Mouse (Mus musculus) thymus, postnatal 36 days (tissue): ENCODE data around the gene Cuedc2.

ENCODE experiments used
- DNase-seq, 2 experiments: peaks; one replicate each; pipeline ENCODE4 v3.0.0; 2022; ENCODE audit warnings: mixed read lengths in 2 of 2

Gene Cuedc2

GRCm38 (mm10) chr19:46339287-46339971, 927 bp upstream of the Cuedc2 start:
- DNase-seq = no peak

DNA sequence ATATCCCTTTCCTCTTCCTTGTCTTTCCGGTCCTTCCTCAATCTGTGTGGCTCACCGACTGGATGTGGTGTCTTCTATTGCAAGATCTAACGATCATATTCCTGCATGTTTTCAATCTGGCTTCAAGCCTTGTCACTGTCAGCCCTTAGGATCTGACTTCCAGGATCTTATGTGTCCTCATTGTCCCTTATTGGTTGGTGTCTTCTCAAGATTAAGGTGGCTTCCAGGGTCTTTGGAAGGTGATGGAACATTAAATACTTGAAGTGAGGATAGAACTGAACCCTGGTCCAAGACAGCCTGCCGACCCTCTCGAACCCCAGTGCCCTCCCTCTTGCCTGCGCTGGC, 412 bp upstream of the Cuedc2 start:
- DNase-seq = no peak

GRCm38 (mm10) chr19:46337719-46338330, 677 bp downstream of the Cuedc2 start:
- no peak for DNase-seq

- no peak for DNase-seq
Observed at GRCm38 (mm10) chr19:46333906-46334305, 4.6 kb downstream of the Cuedc2 start.

DNA sequence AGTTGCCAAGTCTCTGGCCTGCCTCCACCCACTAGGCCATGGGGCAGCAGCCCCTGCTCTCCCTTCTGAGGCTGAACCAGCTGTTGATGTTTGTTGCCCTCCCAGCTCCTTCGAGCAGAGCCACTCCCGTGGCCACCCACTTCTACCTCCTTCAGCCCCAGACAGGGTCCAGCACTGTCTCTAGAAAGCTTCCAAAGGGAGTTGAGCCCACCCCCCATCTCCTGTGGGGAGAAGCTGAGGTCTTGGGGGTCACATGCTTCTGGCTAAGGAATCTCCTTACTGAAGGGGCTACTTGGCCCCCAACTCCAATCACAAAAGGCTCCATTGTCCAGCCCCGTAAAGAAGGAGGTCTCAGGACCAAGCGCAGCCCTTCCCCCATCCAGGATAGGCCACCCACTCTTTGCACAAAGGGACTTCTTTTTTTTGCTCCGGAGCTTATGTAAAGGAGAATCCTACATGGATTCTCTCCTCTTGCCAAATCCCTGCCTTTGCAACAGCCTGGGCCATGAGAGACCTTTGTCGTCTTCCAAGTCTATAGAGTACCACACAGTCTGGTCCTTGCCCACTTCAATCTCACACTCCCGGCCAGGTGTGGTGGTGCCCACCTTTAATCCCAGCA, 5.7 kb downstream of the Cuedc2 start:
- DNase-seq = no peak

GRCm38 (mm10) chr19:46331936-46332335, 6.6 kb downstream of the Cuedc2 start:
- DNase-seq = no peak

DNA sequence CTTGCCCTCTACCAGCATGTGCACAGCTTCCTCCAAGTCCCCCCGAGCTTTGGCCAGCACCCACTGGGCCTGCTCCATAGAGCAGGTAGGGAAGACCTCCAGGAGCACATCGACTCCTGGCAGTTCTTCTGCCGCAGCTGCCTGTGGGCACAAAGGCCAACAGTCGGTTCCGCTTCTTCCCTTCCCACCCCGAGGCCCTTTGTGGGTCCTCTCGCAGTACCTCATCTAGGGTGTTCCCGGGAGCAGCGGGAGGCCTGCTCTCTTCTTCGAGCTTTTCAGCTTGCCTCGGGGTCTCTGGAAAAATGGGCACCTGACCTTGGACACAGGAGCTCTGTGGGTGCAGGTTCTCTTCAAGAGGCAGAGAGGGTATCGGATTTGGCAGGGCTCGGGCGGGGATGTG, 7.2 kb downstream of the Cuedc2 start:
- DNase-seq = no peak

- DNase-seq = no peak
Observed at GRCm38 (mm10) chr19:46330696-46331095, 7.8 kb downstream of the Cuedc2 start.

DNA sequence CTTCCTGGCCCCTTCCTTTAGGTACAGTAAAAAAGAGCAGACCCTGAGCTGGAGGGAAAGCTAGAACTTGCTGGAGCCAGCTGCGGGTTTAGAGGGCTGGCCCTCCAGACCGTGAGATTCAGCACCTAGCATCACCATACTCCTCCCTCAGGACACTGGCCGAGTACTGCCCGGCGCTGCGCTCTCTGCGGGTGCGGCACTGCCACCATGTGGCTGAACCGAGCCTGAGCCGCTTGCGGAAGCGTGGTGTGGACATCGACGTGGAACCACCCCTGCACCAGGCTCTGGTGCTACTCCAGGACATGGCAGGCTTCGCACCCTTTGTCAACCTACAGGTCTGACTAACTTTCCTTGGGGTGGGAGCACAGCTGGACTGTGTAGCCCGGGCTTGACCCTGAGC, 8.6 kb downstream of the Cuedc2 start:
- peak; percentile 52 to 54 for DNase-seq

DNA sequence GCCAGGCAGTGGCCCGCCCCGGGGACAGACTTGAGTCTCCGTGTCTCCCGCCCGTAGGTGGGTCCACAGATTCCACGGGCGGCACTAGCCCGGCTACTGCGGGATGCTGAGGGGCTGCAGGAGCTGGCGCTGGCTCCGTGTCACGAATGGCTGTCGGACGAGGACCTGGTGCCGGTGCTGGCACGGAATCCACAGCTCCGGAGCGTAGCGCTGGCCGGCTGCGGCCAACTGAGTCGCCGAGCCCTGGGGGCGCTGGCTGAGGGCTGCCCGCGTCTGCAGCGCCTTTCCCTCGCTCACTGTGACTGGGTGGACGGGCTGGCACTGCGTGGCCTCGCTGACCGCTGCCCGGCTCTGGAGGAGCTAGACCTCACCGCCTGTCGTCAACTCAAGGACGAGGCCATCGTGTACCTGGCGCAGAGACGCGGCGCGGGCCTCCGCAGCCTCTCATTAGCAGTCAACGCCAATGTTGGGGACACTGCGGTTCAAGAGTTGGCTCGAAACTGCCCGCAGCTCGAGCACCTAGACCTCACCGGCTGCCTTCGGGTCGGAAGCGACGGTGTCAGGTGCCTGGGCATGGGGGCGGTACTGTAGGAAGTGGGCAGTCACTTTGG, 9.4 kb downstream of the Cuedc2 start:
- DNase-seq = no peak

DNA sequence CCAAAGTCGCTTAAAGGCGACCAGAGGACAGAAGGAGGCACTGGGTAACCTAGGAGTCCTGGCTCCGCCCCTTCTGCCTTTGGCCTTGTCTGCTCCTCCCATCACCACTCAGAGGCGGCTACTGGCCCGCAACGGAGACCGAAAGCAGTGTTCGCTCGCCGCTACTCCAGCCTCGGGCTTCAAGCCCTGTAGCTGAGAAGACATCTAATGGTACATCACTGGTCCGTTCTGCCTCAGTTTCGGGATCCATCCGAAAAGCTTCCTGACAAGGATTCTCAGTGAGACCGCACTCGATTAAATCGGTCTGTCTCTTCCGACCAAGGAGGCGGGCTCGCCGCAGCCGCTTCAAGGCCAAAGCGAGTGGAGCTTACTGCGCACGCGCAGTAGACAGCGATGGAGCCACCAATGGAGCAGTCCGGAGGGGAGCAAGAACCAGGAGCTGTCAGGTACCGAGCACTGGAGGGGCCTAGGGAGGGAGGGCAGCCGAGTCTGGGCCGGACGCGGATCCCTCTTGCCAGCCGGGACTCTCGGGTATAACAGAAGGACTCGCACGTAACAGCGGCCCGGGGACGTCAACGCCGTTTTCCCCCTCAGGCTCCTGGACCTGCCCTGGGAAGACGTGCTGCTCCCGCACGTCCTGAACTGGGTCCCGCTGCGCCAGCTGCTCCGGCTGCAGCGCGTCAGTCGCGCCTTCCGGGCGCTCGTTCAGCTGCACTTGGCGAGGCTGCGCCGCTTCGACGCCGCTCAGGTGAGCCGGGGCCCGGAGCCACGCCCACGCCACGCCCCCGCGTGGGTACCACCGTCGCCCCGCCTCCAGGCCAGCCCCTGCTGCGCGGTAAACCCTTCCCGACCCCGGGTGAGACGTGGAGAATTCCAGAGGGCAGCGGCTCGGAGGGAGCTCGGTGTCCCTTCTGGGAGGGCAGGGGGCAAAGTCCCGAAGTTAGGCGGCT, 10.1 kb downstream of the Cuedc2 start, which contains the start of gene Fbxl15:
Gene Fbxl15, plus strand, starts transcription at position 104 of the 950 bp plus-strand sequence.
- DNase-seq = peak; percentile 85 to 88

- no peak for DNase-seq
Observed at GRCm38 (mm10) chr19:46327531-46328064, 10.9 kb downstream of the Cuedc2 start.

GRCm38 (mm10) chr19:46326756-46327305, 11.7 kb downstream of the Cuedc2 start, which contains the start of gene Psd:
TSS of gene Psd (minus strand) at chr19:46327156.
- DNase-seq = peak in 1 of 2 experiments; percentile 40

DNA sequence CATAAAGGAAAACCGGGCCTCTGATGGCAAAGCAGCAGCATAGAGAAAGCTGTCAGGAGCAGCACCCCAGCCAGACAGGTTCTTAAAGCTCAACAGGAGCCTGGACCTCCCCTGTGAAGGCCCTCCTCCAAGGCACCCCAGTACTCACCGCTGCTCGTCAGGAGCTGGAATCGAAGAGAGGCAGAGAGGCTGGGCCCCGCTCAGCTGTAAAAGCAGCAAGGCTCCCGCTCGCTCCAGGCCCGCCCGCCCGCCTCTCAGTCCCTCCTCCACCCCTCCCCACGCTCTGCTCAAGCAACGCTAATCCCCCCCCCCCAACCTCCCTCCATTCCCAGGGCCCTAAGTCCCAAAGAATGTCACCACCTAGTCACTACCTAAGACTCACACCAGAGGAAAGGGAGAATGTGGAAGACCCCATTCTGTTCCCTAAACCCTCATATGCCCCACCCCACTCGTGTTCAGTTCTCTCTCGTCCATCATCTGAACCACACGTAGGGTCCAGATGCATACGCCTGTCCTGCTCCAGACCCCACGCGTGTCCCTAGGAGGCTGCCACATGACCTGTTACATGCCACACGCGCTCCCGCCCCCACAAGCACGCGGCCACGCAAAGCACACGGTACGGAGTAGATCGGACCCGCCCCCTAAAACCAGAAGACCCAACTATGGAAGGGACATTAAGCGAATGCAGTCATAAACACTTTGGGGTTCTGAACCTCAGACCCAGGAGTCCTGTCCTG, 12.3 kb downstream of the Cuedc2 start:
- no peak for DNase-seq

DNA sequence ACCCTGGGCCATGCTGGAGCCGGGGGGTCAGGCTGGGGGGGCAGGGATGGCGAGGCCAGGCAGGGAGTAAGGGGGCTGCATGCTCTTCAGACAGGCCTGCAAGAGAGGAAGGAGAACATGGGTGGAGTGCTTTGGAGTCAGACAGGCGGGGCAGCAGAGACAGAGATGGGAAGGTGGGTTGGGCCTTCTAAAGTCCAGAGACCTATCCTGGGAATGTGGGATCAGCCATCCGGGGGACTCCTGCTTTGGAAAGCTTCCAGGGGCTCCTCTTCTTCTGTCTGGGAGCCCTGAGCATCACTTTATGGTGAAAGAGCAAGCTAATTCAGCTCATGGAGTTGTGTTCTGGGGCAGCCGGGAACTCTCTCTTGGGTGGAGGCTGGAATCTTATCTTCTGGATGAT, 13.6 kb downstream of the Cuedc2 start:
- no peak for DNase-seq

- DNase-seq = no peak
Observed at GRCm38 (mm10) chr19:46324366-46324765, 14.1 kb downstream of the Cuedc2 start.

DNA sequence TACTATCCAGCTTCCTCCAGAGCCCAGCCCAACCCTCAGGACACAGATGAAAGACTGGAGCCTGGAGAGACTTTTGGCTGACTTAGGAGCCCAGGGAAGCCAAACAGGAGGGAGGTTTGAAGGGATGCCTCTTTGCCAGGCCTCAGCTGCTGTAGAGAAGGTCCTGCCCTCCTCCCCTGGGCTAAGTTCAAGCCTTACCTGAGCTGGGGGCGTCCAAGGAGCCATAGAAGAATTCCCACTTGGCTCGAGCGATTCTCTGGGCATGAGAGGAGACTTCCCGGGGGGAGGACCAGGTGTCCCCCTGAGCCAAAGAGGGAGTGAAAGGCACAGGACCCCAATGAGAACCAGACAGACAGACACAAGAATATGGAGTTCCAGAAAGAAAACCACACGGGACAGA, 14.8 kb downstream of the Cuedc2 start:
- no peak for DNase-seq

GRCm38 (mm10) chr19:46322996-46323572, 15.4 kb downstream of the Cuedc2 start:
- DNase-seq = no peak

DNA sequence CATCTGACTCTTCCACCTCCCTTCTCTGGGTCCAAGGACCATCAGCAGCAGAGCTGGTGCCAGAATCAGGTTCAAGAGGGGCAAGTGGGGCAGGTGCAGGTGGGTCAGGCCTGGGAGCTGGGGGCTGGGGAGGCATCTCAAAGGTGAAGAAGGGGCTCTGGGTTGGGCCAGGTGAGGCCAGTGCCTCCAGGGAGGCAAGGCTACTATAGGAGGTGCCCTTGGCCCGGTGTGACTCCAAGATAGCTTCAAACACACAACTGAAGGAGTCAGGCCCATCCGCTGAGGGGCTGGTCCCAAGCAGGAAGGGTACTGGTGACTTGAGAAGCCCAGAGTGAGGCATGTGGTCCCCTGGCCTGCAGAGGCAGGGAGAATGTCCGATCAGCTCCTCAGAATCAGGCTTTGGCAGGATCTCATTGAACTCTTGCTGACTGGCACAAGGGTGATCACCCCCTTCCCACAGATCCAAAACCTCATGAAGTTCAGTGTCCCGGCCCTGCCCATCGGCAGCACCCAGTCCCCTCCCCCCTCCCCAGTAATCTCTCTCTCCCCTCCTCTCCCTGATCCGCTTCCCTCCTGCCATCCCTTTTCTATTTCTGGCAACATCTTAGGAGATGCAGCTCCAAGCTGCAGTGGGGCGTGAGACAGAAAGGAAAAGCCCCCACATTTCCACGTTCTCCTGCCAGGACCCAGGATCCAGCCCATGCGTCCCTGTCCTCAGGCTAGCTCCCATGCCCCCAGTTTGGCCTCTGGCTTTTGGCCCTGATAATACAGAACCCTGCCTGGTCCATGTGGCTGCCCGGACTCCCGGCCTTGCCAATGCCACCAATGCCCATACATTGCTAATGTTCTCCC, 16.1 kb downstream of the Cuedc2 start:
- DNase-seq = no peak
